8 mouse cellular contexts compared by ENCODE assay signal in genomic region chr1:153331206-153331605, GRCm38 (mm10). TPM values are rescaled to one million over a fixed set of nuclear protein-coding genes. Genes with fewer than 3 reads are reported as not detected.
DNase-seq lines count a peak whose midpoint lies in the region; ATAC-seq lines count a peak whose summit lies in the region.

No protein-coding gene starts in this region.

- peak overlapping the region; percentile 92 for H3K9ac ChIP-seq in neural tube, embryonic 11.5 days (ENCODE audit: low read length)
- peak overlapping the region; percentile 78; the same call in 1 of the 2 replicates for H3K9ac ChIP-seq in liver, embryonic 13.5 days

- under 1% methylated on average over 4 of the region's 4 CpGs for WGBS in neural tube, embryonic 11.5 days
- WGBS in liver, embryonic 13.5 days (ENCODE audit: insufficient replicate concordance): 6% methylated on average over 4 of the region's 4 CpGs

- peak overlapping the region; percentile 96 for H3K4me2 ChIP-seq in neural tube, embryonic 11.5 days (ENCODE audit: low read depth)
- H3K4me2 ChIP-seq in liver, embryonic 13.5 days: peak overlapping the region; percentile 94

- no peaks in the 10 kb centered on the region for H3K27me3 ChIP-seq in neural tube, embryonic 11.5 days (ENCODE audit: control insufficient read depth, insufficient read depth, low read length)
- peaks cover 11% of the 10 kb centered on the region for H3K27me3 ChIP-seq in liver, embryonic 13.5 days

- no peaks in the 10 kb centered on the region for H3K9me3 ChIP-seq in neural tube, embryonic 11.5 days (ENCODE audit: control insufficient read depth, low read length)
- no peaks in the 10 kb centered on the region for H3K9me3 ChIP-seq in liver, embryonic 13.5 days (replicated peaks)

- H3K36me3 ChIP-seq in neural tube, embryonic 11.5 days (ENCODE audit: control insufficient read depth, insufficient read depth, low read length): no peaks in the 10 kb centered on the region
- H3K36me3 ChIP-seq in liver, embryonic 13.5 days: no peaks in the 10 kb centered on the region

- peak; percentile 32 for DNase-seq in embryo, embryonic 10.5 days (ENCODE audit: low spot score)
- DNase-seq in embryo, embryonic 11 days: no peak
- DNase-seq in neural tube, embryonic 11.5 days (ENCODE audit: low spot score): no peak
- DNase-seq in neural tube, embryonic 10.5 days (ENCODE audit: extremely low spot score, low spot score): no peak
- DNase-seq in liver, embryonic 13.5 days: no peak
- DNase-seq in ovary, postnatal 14 days (ENCODE audit: low spot score): no peak
- DNase-seq in left cerebral cortex, adult 8-10 months (ENCODE audit: low spot score in 2 of 2): no peak
- DNase-seq in spleen, postnatal 14 days (ENCODE audit: low spot score in 2 of 2): no peak

- no peak for ATAC-seq in neural tube, embryonic 11.5 days (ENCODE audit: insufficient read depth, low FRiP score, low TSS enrichment)
- no peak for ATAC-seq in liver, embryonic 13.5 days (ENCODE audit: low read depth)

- H3K4me1 ChIP-seq in neural tube, embryonic 11.5 days (ENCODE audit: control insufficient read depth, insufficient read depth, low read length): peaks cover 10% of the 10 kb centered on the region; the same call in 1 of the 2 replicates
- H3K4me1 ChIP-seq in liver, embryonic 13.5 days (replicated peaks): peaks cover 37% of the 10 kb centered on the region

- H3K4me3 ChIP-seq in neural tube, embryonic 11.5 days (ENCODE audit: low read depth, low read length): peak overlapping the region; percentile 93
- H3K4me3 ChIP-seq in liver, embryonic 13.5 days (replicated peaks): peak overlapping the region; percentile 79

- H3K27ac ChIP-seq in neural tube, embryonic 11.5 days (ENCODE audit: low read depth, low read length): no peak overlapping the region
- H3K27ac ChIP-seq in liver, embryonic 13.5 days: no peak overlapping the region

RNA-seq across cellular contexts. Expression of gene Lamc1, which starts 1.4 kb away (rescaled TPM):
- 37.0 and 41.0 TPM in 2 replicates for polyA plus RNA-seq in neural tube, embryonic 11.5 days (2014; fragmentation: Nextera tagmentation; extraction: Ambion mirVana)
- 7.1 and 7.2 TPM in 2 replicates for polyA plus RNA-seq in liver, embryonic 13.5 days (2015; fragmentation: Nextera tagmentation; extraction: Ambion mirVana)
- total RNA-seq in left cerebral cortex, adult 8-10 months (2022): 10 to 100 TPM; 23.8 to 28.5 (median 27.2) TPM
